Mouse (Mus musculus): Measurements from ENCODE around the gene Gas7.

Gas7 gene

DNA sequence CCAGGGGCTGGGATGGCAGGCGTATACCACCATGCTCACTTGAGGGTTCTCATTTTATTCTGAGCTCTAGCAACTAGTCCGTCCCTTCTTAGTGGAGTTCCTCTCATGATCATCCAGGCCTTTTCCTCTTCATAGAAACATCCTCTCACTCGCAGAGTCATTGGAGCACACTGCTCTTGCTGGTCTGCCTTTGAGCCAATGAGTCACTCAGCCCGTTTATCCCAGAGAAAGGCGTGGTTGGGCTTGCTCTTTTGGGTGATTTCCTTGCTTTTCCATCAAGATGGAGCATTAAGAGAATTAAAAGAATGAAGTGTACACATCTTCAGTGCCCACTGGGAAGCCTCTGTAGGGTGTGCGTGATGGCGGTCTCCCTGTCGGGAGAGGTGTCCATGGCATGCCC is 206.2 kb downstream of the Gas7 start:
- no peak for DNase-seq

GRCm38 (mm10) chr11:67663437-67663836 is 208.2 kb downstream of the Gas7 start:
- no peak for DNase-seq

DNA sequence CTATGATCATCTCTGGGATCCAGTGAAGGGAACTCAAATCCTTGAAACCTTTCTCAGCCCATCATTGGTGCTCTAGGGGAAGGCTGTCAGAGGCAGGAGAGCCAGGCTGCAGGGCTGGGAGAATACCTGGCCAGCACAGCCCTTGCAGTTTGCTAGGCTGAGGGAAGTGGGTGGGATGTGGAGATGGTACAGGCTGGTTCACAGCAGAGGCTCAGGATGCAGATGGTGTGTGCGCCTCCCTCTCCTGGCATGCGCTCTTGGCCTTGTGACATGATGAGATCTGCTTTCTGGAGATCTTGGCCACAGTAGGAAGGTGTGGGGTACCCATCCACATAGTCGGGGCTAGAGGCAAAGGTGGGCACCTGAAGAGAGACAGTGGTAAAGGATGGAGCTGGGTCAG is 209.0 kb downstream of the Gas7 start:
- DNase-seq: no peak

DNA sequence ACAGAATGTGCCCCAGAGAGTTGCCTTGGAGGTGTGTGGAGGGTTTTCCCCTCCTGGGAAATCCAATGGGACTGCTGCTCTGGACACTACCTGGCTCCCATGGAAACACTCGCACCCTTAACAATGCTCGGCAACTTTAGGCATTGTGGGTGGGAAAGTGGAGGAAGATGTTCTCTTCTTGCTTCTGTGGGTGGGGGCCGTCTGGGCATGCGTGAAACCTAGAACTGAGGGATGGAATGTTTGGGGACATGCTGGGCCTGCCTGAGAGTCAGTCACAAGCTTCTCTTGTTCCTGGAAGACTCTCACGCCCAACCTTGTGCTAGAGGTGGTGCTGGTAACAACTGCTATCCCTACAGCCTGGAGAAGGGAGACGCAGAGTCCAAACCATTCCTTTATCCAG is 209.7 kb downstream of the Gas7 start:
- DNase-seq: no peak

- DNase-seq: no peak
Measured at GRCm38 (mm10) chr11:67666129-67666528, 210.9 kb downstream of the Gas7 start.

DNA sequence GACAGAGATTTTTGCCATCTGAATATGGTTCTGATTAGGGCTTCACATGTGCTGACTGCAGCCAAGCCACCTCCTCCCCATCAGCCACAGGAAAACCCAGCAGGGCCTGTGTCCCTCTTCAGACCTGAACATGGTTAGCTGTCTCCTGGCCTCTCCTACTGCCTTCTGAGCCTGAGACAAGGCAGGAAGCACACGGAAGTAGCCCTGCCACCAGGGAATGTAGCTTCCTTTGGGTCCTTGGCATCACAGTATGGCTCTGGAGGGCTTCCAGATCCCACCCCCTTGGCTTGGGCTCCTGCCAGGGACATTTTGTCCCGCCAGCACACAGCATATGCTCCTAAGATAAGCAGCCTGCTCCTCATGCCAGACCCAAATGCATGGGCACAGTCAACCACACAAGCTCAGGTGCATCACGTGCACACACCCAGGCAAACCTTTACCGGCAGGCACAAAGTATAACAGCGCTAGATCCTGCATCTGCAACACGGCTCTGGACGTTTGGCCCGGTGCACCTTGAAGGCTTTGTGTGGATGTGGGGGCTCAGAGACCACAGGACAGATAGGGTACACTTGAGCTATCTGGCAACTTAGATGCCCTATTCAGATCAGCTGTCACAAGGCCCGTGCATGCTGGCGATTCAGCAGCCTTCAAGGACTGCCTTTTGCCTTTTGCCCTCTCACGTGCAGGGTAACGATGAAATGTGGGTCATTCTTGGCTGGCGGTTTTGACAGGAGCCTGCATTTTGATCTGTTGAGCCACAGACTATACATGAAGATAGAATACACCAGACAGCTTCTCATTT is 212.5 kb downstream of the Gas7 start:
- DNase-seq: peak; percentile 77 to 78

DNA sequence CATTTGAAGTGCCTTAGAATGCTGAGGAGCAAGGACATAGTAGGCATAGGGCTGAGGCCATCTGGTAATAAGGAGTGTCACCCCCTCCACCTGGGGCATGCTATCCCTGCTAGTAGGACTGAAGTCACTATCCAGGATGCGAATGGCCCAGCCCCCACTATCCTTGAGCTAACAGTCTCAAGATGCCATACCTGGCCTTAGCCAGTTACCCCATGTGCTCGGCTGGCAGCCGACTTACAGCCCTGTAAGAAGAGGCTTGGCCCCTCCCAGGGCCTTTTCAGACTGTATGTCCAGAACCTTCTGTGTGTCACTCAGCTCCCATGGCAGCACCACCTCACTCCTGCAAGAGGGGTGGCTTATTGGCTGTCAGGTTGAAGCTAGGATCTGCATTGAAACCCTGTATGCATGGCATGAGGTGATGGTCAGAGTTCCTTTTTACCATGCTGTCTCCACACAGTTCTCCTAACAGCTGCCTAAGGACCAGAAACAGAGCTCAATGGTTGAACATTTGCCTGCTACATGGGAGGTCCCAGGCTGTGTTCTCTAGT is 213.3 kb downstream of the Gas7 start:
- DNase-seq: no peak

DNA sequence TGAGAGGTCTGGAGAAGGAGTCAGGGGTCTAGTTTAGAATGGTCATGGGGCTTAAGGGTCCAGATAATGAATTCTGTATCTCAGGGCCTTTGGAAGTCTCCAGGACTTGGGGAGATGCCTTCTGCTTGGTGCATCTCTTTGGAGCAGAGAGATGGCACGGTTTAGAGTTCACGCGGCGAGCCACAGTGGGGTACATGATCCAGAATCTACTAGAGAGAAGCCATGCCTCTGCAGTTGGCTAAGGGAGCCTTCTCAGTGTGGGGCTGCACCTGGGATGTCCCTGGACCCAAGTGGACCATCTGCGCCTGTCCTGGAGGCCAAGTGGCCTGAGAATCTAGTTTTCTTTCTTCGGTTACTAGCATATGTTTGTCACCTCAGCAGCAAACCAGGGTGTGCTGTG is 214.8 kb downstream of the Gas7 start:
- DNase-seq: no peak

DNA sequence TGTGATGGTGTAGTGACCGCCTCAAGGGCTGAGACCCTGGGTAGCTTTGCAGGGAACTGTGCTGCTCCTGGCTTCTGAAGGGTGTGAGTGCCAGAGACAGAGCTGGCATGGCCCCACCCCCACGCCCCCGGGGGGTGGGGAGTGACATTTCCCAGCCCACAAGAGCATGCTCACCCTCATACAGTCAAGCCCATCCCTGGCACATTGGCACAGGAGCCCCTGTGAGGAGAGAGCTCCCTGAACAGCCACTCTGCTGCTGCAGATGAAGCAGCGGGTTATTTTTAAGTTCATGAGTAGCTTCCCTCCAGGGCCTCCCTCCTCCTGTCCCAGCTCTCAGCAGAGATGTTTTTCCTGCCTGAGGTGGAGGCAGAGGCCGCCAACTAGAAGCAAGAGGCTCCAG is 216.9 kb downstream of the Gas7 start:
- DNase-seq: no peak

DNA sequence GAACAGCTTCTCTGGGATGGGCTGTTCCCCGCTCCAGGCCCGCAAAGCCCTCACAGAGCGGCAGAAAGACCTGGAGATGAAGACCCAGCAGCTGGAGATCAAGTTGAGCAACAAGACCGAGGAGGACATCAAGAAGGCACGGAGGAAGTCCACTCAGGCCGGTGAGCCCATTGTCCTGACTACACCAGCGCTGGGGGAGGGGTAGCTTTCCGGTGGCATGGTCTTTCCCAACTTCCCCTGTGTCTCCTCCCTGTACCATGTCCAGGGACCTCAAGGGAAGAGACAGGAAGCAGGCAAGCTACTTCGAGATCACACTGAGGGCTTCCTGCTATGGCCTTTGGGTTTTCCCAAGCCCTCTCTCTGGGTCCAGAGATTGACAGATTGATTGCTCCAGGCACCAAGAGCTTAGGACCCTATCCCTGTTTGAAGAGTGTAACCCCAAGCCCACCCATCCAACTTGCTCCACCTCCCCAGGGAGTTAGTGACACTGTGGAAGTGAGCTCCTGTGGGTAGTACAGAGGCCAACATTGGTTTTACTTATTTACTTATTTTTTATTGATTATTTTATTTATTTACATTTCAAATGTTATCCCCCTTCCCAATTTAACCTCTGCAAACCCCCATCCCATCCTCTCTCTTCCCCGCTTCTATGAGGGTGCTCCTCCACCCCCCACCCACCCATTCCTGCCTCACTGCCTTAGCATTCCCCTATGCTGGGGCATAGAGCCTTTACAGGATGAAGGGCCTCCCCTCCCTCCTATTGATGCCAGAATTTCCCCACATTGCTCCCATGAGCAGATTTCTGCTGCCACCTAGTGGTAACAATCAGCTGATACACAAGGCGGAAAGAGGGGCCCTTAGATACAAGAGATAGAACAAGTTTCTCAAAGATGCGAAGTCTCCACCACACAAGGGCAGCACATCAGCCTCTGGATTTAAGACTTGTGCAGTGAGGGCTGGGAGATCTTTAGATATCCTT is 220.6 kb downstream of the Gas7 start:
- peak; percentile 31 to 58 for DNase-seq

DNA sequence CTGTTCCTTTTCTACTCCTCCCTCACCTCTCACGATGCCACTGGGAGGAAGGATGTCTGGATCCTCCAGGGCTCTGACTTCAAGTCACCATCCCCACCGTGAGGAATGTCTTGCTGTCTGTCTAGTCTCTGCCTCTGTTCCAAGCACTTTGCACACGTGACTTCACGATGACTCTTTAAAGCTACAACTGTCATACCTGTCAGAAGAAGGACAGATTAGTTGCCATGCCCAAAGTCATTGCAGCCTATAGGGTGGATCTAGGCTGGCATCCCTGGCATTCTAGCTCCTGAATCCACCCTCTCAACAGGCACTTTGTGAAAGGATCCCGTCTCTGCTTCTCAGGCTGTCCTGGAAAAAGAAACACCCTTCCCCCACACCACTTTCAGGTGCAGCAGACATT is 224.1 kb downstream of the Gas7 start:
- no peak for DNase-seq

GRCm38 (mm10) chr11:67679930-67680329 is 224.7 kb downstream of the Gas7 start:
- no peak for DNase-seq

- no peak for DNase-seq
Measured at GRCm38 (mm10) chr11:67681871-67682270, 226.6 kb downstream of the Gas7 start.

DNA sequence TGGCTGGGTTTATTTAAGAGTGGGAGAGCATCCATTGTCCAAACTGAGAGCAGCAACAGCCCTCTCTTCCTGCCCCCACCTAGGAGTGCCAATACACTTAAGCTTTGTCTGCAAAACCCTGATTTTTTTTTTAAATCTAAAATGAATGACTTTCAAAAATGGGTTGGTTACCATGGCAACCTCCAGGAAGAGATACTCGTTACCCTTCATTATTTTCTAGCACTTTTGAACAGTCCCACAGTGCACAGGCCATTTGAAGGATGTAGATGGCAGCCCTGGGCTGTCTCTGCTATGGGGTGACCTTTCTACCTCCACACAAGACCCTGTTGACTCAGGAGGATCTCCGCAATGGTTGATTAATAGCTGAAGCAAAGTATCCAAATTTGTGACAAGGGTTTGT is 230.9 kb downstream of the Gas7 start:
- no peak for DNase-seq

- DNase-seq: no peak
Measured at GRCm38 (mm10) chr11:67694703-67695376, 239.6 kb downstream of the Gas7 start, which contains the start of gene Rcvrn. Gene Rcvrn (plus strand): TSS chr11:67695326.

DNA sequence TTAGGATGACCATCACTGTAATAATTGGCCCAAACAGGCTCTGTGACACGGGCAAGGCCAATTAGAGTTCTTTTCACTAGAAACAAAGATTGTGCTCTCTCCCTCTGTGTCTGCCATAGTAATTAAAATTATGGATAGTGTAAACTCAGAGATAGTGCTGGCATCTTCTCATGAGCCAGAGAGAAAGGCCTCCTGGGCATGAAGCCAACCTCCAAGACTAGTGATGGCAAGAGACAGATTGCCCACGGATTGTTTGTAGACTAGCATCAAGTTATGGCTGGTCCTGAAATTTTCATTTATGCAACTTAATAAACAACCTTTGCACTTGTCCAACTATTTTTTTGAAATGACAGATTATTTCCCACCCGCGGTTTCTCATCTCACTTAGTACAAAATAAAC is 257.7 kb downstream of the Gas7 start:
- no peak for DNase-seq

DNA sequence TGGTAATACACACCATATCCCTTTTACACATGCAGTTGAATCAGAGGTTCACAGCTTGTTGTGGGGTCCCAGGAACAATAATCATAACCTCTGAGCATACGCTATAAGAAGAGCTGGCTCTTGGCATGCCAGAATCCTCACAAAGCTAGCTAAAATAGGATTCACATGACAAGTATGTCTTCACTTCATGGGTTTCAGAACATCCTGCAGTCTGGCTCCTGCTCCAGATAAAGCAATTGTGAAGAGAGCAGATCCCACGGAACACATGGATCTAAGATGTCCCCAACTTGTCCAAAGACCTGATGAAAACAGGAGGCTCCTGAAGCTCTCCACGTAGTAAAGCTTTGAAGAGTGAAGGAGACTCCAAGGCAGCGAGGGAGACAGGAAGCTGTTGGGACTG is 260.1 kb downstream of the Gas7 start:
- no peak for DNase-seq

DNA sequence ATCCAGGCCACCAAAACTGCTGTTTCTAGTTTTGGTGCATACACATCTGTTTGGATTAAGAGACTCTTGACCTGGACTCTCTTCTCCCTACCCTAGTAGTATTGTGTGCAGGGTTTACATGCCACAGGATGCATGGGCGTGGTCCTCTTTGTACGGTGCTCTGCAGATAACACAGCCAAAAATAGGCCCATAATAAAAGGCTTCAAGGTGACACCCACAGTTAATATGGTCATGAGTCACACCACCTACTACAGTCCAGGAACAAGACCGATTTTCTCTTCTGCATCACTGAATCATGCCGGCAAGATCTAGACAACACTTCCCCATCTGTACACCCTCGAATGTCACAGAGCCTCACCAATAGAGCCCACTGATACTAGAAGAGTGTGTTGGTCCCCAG is 266.2 kb downstream of the Gas7 start:
- DNase-seq: no peak

DNA sequence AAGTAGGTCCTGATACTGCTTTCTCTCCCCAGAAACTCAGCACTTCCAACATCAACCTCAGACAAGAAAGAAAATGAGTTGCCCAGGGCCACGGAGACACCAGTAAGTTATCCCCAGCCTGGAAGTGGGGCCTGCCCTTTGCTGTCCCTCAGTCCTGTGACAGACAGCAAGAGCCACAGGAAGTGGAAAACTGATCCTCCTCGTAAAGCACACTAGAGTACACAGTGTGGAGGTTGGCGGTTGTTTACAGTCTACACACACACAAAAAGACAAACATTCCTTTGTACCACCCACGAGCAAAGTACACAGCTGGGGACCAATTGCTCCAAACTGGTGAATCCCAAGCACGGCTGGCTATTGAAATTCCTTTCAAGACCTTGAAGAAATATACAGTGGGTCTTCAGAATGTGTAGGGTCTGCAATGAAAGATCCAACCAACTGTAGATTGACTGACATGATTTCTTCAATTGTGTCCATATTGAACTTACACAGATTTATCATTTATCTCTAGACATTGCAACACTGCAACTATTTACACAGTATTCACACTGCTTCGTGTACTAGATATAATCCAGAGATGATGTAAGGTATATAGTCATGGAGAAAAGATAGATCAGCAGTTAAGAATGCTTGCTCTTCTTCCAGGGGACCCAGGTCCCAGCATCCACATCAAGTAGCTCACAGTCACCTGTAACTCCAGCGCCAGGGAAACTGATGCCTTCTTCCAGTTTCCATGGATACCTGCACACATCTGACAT is 267.3 kb downstream of the Gas7 start:
- DNase-seq: peak in 1 of 2 experiments; percentile 1

DNA sequence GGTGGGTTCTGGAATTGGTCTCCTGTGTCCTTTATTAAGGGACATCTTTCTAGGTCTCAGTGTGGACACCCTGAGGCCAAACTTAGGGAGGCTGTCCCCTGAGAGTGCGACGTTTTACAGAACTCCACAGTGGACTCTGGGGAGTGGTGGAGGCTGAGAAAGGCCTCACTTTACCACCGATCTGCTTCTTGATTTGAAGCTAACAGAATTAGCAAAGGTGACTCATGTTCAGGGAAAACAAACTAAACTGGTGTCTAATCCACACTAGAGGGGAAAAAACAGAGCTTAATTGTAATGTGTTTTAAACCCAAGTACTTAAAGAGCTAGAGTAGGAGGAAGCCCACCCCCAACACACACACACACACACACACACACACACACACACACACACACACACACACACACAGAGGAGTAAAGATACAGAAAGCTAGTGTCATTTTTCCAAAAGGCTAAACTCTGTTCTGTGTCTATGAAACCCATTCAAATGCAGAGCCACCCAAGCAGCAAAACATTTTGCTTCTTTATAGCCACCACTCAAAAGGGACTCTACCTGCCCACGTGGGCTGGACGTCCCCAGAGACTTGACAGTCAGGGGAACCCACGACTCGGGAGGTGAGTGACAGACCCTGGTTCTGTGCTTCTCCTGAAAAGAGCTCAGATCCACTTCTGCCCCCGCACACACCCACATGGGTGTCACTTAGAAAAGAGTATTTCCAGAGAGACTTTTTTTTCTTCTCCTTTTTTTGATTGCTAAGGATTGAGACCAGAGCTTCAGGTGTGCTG is 268.2 kb downstream of the Gas7 start:
- DNase-seq: no peak

DNA sequence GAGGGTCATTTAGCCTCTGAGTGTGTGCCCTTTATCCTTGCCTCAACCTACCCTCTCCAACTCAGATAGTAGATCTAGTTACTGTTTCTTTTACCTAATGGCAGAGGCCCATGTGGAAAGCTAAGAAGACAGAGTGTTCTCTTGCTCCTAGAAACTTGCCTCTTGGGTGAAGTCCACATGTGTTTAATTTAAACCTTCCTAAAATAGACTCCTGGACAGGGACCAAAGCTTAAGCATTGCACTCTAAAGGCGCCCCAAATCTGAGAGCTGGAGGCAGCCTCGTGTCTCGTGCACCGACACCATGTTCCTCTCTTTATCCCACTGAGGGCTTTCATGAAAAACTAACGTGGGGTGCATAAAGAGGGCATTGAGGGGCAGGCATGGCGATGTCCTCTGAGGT is 271.9 kb downstream of the Gas7 start:
- DNase-seq: no peak

Measured in lung, adult 18-20 months (tissue).